ENCODE assay signal across 9 mouse cellular contexts in genomic region chr5:73194083-73194570, GRCm38 (mm10).
DNase-seq lines count a peak whose midpoint lies in the region; ATAC-seq and TF ChIP-seq lines count a peak whose summit lies in the region.
"Had no signal": no experiment of that assay in that cellular context is flagged by ENCODE, and none has a peak within 500 bp of the region (broad histone marks: within the 10 kb centered on the region; RNA-seq: fewer than 3 reads in every experiment).

No protein-coding gene starts in this region.

- DNase-seq in kidney, postnatal 0 days (ENCODE audit: low spot score), result no peak
- no peak for DNase-seq in kidney, adult 18-20 months
- DNase-seq in G1E (ENCODE audit: low spot score), result no peak
- DNase-seq in forebrain, embryonic 10.5 days (ENCODE audit: extremely low spot score, low spot score), result no peak
- no peak for DNase-seq in urinary bladder, adult 18-20 months (ENCODE audit: low spot score in 2 of 2)
- DNase-seq: cerebellum, adult 9-10 months had no signal

- no peaks in the 10 kb centered on the region for H3K9me3 ChIP-seq in kidney, postnatal 0 days (replicated peaks; ENCODE audit: low read length)
- 0 out of 2 replicates have a peak, but pooled peaks cover 2% of the 10 kb centered on the region for H3K9me3 ChIP-seq in G1E (replicated peaks)
- H3K9me3 ChIP-seq in liver, embryonic 16.5 days (replicated peaks; ENCODE audit: control insufficient read depth, low read length), result no peaks in the 10 kb centered on the region
- H3K9me3 ChIP-seq in forebrain, embryonic 10.5 days, result 0 out of 2 replicates have a peak, but pooled peaks cover 3% of the 10 kb centered on the region
- H3K9me3 ChIP-seq: forebrain, embryonic 15.5 days had no signal

- peak overlapping the region; percentile 48; the same call in 1 of the 2 replicates for H3K27ac ChIP-seq in kidney, postnatal 0 days
- peak overlapping the region; percentile 97 for H3K27ac ChIP-seq in liver, embryonic 16.5 days (ENCODE audit: low read length)
- no peak overlapping the region for H3K27ac ChIP-seq in forebrain, embryonic 10.5 days
- H3K27ac ChIP-seq: forebrain, embryonic 15.5 days had no signal

- H3K27me3 ChIP-seq in kidney, postnatal 0 days (ENCODE audit: insufficient read depth, low read length), result no peaks in the 10 kb centered on the region
- no peaks in the 10 kb centered on the region for H3K27me3 ChIP-seq in G1E (ENCODE audit: insufficient read depth, low read length)
- H3K27me3 ChIP-seq in liver, embryonic 16.5 days (ENCODE audit: control insufficient read depth, insufficient read depth, low read depth, low read length), result no peaks in the 10 kb centered on the region
- no peaks in the 10 kb centered on the region for H3K27me3 ChIP-seq in forebrain, embryonic 10.5 days (ENCODE audit: poor library complexity, severe bottlenecking)
- H3K27me3 ChIP-seq: forebrain, embryonic 15.5 days had no signal

- H3K4me3 ChIP-seq in kidney, postnatal 0 days (replicated peaks; ENCODE audit: low read depth, low read length), result no peak overlapping the region
- peak overlapping the region; percentile 39; the same call in 1 of the 2 replicates for H3K4me3 ChIP-seq in G1E (ENCODE audit: low read depth, low read length)
- peak overlapping the region; percentile 44 for H3K4me3 ChIP-seq in liver, embryonic 16.5 days (ENCODE audit: low read depth, low read length)
- H3K4me3 ChIP-seq in forebrain, embryonic 10.5 days, result no peak overlapping the region
- H3K4me3 ChIP-seq: forebrain, embryonic 15.5 days had no signal

- no peak overlapping the region for H3K4me2 ChIP-seq in kidney, postnatal 0 days (ENCODE audit: low read length)
- H3K4me2 ChIP-seq in liver, embryonic 16.5 days (ENCODE audit: low read depth, low read length), result peak overlapping the region; percentile 77
- H3K4me2 ChIP-seq: forebrain, embryonic 15.5 days had no signal

- peak; percentile 45; the same call in 1 of the 2 replicates for TF ChIP-seq CTCF in kidney, postnatal 0 days (IDR thresholded peaks at IDR 0.05; ENCODE audit: low read depth)
- no peak for TF ChIP-seq CTCF in G1E (IDR thresholded peaks at IDR 0.05; ENCODE audit: low read depth, low read length)

- no peaks in the 10 kb centered on the region for H3K36me3 ChIP-seq in kidney, postnatal 0 days (ENCODE audit: insufficient read depth, low read length)
- H3K36me3 ChIP-seq in G1E (replicated peaks), result peaks cover 40% of the 10 kb centered on the region
- H3K36me3 ChIP-seq in liver, embryonic 16.5 days (ENCODE audit: control insufficient read depth, insufficient read depth), result no peaks in the 10 kb centered on the region
- peaks cover 29% of the 10 kb centered on the region for H3K36me3 ChIP-seq in forebrain, embryonic 10.5 days (replicated peaks)

- no peaks in the 10 kb centered on the region for H3K4me1 ChIP-seq in kidney, postnatal 0 days (replicated peaks; ENCODE audit: insufficient read depth, low read length)
- peaks cover 73% of the 10 kb centered on the region for H3K4me1 ChIP-seq in G1E (ENCODE audit: insufficient read depth, low read depth, low read length)
- peaks cover 38% of the 10 kb centered on the region for H3K4me1 ChIP-seq in liver, embryonic 16.5 days (ENCODE audit: control insufficient read depth, low read depth, low read length)
- H3K4me1 ChIP-seq in forebrain, embryonic 10.5 days, result peaks cover 21% of the 10 kb centered on the region
- H3K4me1 ChIP-seq: forebrain, embryonic 15.5 days had no signal

- 42% methylated on average over 8 of the region's 8 CpGs for WGBS in kidney, postnatal 0 days
- 20% methylated on average over 8 of the region's 8 CpGs for WGBS in liver, embryonic 16.5 days (ENCODE audit: insufficient replicate concordance)
- 85% methylated on average over 8 of the region's 8 CpGs for WGBS in forebrain, embryonic 10.5 days

- ATAC-seq in kidney, postnatal 0 days (replicated peaks; ENCODE audit: low FRiP score, low read depth), result no peak
- peak; percentile 10; the same call in 1 of the 2 replicates for ATAC-seq in G1E (ENCODE audit: extremely low read depth, insufficient number of reproducible peaks, low FRiP score, poor library complexity, severe bottlenecking)
- ATAC-seq in common myeloid progenitor, adult 5-6 weeks (replicated peaks; ENCODE audit: low read depth, poor library complexity, severe bottlenecking), result peak; percentile 31
- peak; percentile 39 for ATAC-seq in liver, embryonic 16.5 days (ENCODE audit: low read depth)
- ATAC-seq: forebrain, embryonic 15.5 days had no signal

- H3K9ac ChIP-seq in kidney, postnatal 0 days (ENCODE audit: low read depth, low read length), result no peak overlapping the region
- H3K9ac ChIP-seq in liver, embryonic 16.5 days (ENCODE audit: low read depth, low read length), result peak overlapping the region; percentile 66
- H3K9ac ChIP-seq: forebrain, embryonic 15.5 days had no signal

Comparison
In these comparisons a context has a peak if more than half of its experiments do, and no peak if none do; other contexts are left out.
1. H3K4me3 ChIP-seq: peak in G1E (single experiment) and liver, embryonic 16.5 days (single experiment); none in kidney, postnatal 0 days (single experiment) and forebrain, embryonic 10.5 days (single experiment).